Mouse (Mus musculus): ENCODE measurements around the gene P2ry6.
A peak's percentile ranks its signal among the peaks of the same experiment; 100 is the strongest.

The P2ry6 gene

DNA sequence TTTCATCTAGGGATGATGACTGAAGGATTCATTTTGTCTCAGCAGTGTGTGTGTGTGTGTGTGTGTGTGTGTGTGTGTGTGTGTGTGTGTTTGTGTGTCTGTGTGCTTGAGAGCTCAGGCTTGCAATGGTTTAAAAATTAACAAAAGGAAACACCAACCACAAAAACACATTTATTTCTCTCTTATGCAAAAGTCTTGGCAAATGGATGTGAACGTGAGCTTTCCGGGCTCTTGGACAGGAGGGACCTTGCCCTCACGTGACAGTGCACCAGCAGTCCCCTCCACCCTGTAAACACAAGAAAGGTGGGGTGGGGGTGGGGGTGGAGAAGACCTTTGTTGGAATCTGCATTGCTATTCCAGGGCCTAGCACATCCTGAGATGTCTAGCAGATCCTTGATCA is 37.0 kb downstream of the P2ry6 start:
- DNase-seq, result no peak

DNA sequence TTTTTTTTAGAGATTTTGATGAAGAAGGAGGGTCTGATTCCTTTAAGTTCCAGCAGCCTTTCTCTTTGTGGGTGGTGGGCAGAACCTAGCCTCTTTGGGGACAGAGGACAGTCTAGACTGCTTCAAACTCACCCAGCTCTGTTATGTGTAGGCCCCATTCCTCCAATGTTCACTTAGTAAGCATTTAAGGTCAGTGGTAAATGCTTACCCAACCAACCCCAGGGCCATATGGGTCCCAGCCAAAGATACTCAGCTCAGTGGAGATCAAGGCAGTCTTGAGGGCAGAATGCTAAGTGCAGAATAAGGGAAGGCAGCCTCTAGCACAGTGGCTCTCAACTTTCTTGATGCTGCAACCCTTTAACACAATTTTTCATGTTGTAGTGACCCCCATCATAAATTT is 40.9 kb downstream of the P2ry6 start:
- no peak for DNase-seq

DNA sequence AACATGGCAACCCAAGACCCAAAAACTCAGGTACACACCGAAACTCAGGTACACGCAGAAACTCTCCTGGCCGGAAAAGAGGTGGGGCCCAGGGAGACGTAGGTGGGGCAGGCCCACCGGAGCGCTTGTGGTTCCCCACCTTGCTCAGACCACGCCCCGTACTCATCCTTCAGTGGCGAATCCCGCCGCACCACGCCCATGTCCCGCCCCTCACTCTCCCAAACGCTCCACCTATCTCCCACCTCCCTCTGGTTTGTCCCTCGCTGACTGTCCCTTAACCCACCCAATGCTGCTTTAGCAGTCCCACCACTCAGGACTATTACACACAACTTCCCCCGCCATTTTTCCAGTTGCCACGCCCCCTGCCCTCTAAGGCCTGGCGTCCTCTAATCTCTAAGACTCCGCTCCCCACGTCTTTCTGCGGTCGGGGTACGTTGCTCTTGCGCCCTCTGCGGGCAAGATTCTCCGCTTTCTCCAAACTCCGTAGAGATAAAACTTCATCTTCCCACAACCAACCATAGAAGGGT is 41.9 kb downstream of the P2ry6 start:
- DNase-seq, result peak; percentile 46 to 51

DNA sequence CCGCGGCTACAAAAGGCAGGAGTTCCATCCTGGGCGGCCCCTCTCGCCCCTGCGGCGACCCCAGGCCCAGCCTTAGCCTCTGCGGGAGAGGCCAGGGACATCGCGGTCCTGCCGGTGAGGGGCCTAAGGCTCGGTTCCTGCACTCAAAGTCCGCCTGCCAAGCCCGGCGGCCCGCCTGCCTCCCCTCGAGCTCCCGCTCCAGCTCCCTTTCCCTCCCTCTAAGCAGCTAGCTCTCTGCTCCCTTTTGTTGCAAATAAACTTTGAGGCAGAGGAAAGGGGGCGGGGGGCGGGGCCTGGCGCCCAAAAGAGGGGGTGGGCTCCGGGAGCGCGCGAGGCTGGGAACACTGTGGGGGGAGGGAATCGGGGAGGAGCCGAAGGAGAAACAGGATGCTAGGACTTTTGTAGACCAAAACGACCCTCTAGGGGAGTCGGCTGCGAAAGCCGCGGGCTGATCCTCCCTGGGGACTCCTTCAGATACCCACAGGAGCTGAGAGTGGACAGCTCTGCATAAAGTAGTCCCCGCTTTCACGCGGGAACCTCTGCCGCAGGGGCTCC is 42.4 kb downstream of the P2ry6 start, which contains the start of gene Arhgef17:
Gene Arhgef17 (minus strand): TSS at position 182 of the 555 bp plus-strand sequence.
- no peak for DNase-seq

DNA sequence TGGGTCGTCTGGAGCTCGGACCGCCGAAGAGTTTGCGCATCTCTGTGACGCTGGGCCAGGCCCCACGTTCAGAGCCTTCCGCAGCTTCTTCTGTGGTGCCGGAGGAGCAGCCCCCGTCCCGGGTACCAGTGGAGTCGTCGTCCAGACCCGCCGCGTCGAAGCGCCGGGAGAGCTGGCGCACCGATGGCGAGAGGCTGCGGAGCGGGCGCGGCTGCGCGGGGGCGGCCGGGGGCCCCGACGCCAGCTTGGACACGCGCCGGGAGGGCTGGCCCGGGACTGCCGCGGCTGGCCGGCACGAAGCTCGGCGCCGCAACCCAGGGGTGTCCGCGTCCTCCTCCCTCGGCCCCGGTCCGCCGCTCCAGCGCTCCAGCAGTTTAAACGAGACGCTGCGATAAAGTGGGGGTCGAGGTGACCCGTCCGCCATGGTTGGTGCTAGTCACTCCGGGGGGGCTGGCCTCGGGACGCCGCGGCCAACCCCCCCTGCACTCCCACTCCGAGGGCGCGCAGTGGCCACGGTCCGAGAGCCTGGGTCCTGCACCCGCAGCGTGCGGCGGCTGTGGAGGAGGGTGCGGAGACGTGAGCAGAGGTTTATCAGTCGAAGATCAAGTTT is 43.0 kb downstream of the P2ry6 start:
- DNase-seq, result no peak

DNA sequence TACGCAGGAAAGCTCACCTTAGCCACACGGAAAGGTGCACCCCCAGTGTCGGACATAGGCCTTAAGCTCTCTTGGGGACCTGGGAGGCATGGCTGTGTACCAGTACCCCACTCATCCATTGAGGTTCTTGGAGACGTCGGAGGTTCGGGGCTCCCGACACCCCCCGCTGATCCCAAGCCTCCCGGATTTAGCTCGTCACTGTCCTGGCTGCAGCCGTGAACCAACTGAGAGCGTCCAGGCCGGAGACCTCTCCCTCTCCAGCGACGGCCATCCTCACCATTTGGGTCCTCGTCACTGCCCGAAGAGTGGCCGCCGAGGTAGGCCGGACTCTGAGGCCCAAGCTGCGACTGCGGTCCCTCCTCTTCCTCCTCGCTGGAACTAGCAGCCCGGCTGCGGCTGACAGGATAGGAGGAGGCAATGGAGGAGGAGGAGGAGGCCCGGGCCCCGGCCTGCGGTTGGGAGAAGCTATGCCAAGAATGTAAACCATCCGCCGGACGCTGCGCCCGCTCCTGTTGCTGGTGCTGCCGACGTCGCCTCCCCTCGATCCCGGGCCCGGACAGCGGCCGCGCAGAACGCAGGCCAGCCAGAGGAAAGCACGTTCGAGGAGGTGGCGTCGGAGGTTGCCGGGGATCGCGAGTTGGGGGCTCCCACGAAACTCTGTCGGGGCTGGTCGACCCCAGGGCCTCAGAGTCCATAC is 43.7 kb downstream of the P2ry6 start:
- DNase-seq, result no peak

GRCm38 (mm10) chr7:100929639-100930303 is 44.7 kb downstream of the P2ry6 start:
- no peak for DNase-seq

DNA sequence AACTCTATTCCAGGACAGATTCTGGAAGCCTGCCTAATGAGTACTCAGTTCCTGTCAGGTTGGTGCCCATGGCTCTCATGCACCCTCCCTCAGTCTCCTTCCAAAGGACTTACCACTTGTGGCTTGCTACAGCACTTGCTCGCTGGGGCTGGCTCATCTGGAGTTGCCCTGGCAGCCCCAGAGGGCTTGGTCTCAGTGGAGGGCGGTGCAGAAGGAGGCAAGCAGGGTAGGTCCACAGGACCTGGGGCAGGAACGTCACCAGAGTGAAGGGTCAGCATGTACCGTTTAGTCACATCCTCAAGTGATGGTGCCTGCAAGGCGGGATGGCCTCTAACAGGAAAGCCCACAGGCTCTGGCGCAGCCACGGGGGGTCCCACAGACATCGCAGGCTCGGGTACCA is 46.0 kb downstream of the P2ry6 start:
- DNase-seq, result no peak

- no peak for DNase-seq
Observed at GRCm38 (mm10) chr7:100927287-100928000, 47.0 kb downstream of the P2ry6 start.

DNA sequence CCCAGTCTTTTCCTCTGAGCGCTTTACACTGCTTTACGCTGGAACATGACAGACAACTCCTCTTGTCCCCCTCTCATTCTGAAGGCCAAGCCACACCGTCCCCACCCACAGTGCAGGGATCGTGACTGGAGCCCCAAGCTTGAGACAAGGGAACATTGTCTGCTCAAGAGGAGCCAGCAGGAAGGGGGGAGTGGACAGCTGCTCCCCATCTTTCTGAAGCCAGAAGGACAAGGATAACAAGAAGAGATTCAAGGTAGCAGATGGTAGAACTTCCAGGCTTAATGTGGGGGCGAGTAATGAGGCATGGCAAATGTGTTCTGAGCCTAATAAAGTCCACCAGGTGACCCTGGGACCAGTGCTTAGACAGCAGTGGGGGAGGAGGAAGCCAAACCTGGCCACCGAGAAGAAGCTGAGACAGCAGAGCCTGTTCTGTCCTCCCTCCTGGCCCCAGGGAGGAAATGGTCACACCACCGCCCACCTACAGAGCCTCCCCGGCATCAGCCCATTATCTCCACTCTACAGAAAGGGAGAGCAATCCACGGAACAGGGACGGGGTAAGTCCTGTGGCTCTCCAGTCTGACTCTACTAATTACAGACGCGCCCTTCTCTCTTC is 48.0 kb downstream of the P2ry6 start:
- no peak for DNase-seq

- DNase-seq, result no peak
Observed at GRCm38 (mm10) chr7:100924674-100925445, 49.6 kb downstream of the P2ry6 start.

- DNase-seq, result no peak
Observed at GRCm38 (mm10) chr7:100924200-100924599, 50.2 kb downstream of the P2ry6 start.

- DNase-seq, result no peak
Observed at GRCm38 (mm10) chr7:100922907-100923306, 51.5 kb downstream of the P2ry6 start.

DNA sequence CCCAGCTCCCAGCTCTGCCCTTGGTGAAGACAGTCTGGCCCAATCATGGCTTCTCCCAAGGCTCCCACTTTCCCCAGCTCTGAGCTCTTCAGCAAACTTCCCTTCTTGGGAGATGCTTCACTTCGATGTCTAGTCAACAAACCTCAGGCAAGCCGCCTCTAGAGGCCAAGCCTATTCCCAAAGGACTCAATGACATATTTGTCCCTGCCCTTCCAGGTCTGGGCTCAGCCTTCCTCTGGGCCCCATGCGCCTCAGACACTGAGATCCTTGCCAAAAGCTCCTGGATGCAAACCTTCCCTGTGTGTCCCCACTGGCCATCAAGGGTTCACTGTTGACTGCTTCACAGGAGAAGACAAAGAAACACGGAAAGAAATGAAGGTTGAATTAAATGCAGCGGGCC is 53.2 kb downstream of the P2ry6 start:
- no peak for DNase-seq

DNA sequence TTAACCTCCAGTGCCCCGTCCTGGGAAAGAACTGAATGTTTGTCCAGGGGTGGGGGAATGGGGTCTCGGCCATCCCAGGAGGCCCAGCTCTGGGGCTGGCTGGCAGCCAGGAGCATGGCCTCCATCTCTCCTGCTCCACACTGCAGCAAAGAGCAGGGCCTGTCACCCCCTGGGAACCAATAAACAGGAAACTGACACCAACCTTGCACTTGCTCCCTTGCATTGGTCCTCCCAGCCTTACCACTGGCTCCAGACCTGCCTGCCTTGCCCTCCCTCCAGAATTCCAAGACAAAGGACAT is 54.7 kb downstream of the P2ry6 start:
- DNase-seq, result no peak

GRCm38 (mm10) chr7:100919006-100919808 is 55.2 kb downstream of the P2ry6 start:
- no peak for DNase-seq

- no peak for DNase-seq
Observed at GRCm38 (mm10) chr7:100918176-100918575, 56.3 kb downstream of the P2ry6 start.

- DNase-seq, result no peak
Observed at GRCm38 (mm10) chr7:100917751-100918150, 56.7 kb downstream of the P2ry6 start.

DNA sequence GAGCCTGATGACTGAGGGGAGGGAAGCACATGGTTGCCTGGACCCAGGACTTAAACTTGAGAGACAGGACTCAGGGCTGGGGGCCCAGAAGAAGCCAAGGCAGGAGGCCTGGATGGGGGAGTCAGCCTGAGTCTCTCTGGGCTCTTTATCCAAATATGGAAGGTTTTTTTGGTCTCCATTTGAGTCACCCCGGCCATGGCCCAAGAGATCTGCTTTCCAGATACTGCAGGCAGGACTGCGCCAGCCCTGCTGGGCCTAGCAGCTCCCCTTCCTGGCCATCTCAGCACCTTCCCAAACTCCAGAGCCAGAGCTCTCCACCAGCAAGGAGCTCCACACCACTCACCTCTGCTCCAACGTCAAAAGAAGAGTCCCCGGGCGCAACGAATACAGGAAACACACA is 57.9 kb downstream of the P2ry6 start:
- no peak for DNase-seq

- no peak for DNase-seq
Observed at GRCm38 (mm10) chr7:100915204-100915603, 59.2 kb downstream of the P2ry6 start.

DNA sequence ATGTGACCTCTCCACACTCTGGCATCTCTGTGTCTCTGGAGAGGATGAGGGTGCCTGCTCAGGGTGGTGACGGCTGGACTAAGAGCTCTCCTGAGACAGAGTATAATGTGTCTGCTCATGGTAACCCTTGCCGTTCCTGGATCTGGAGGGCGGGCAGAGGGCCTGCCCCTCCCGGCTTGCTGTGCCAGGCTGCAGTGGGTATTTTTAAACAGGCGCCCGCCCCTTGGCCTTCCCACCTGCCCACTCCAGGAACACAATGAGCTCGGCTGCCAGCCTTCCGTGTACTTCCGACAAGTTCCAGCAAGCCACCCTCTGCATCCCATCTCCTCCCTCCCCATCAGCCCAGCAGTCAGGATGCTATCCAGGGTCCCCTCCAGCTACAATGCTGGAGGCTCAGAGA is 62.7 kb downstream of the P2ry6 start:
- DNase-seq, result no peak

All from cerebellum, adult 18-20 months (tissue).